ENCODE assay signal across 1 mouse cellular context in genomic region chr12:81567931-81568330, GRCm38 (mm10).
TF ChIP-seq lines count a peak whose summit lies in the region.

No protein-coding gene starts in this region.

TF ChIP-seq in MEL, 35 proteins besides CTCF, POLR2A, EP300 and RAD21 (continued from another document):
- TF ChIP-seq MYB (IDR thresholded peaks at IDR 0.05; ENCODE audit: low read depth, low read length) (peak; percentile 23; the same call in 1 of the 2 replicates), POLR2AphosphoS5 (IDR thresholded peaks at IDR 0.05; ENCODE audit: borderline replicate concordance, low read depth, low read length) (no peak)
TF ChIP-seq in MEL: peak in this region for 3.
